Mouse (Mus musculus): ENCODE measurements around the gene Fzd10. TPM values are rescaled to one million over a fixed set of nuclear protein-coding genes. Genes with fewer than 3 reads are reported as not detected.

The Fzd10 gene
- total RNA-seq, 1 experiment from 2014 or later, result not detected

Other genes starting within 250 kb of the Fzd10 start
- not detected in 2 replicates for gene Tmem132d, start 167.8 kb upstream of the Fzd10 start, total RNA-seq (2017)
- not detected in 2 replicates for gene Piwil1, start 101.7 kb downstream of the Fzd10 start, total RNA-seq (2017)

Data from neutrophil, adult 5-6 weeks (primary cell).